Mouse (Mus musculus) gastrocnemius, postnatal 10 days (tissue): Measurements from ENCODE around the gene Mthfd1. TPM values are rescaled to one million over a fixed set of nuclear protein-coding genes. Genes with fewer than 3 reads are reported as not detected.
"Not testable (repeated sequence)": the region's sequence is repeated elsewhere in the genome, so short reads cannot be mapped to it uniquely, and the experiment has no call there.

Experiments
- DNase-seq: peaks from one replicate; pipeline ENCODE4 v3.0.0; 2021; ENCODE audit warnings: mixed read lengths
- long read RNA-seq, 2 experiments: library from polyadenylated mRNA; stranded (forward); transcript quantifications; one replicate each; pipeline ENCODE4 v2.0.0; 2021
- total RNA-seq, 2 experiments: library from RNA; stranded (reverse); gene quantifications; 2 replicates each; pipeline ENCODE4 v1.2.3; 2021

Gene Mthfd1
- total RNA-seq = 10 to 100 TPM; 30.3 to 30.4 TPM
- long read RNA-seq, experiment 1, transcript Mthfd1-201 (28 exons, 3,241 nt) = major isoform, 78 of 91 reads
- long read RNA-seq, experiment 1, partial matches to known transcripts = 7 of 91 reads
- long read RNA-seq, experiment 1, other reads (novel, unspliced or antisense) = 3 of 91 reads
- long read RNA-seq, experiment 2, transcript Mthfd1-201 (28 exons, 3,241 nt) = major isoform, 71 of 85 reads
- long read RNA-seq, experiment 2, partial matches to known transcripts = 9 of 85 reads
- long read RNA-seq, experiment 2, other reads (novel, unspliced or antisense) = 5 of 85 reads

GRCm38 (mm10) chr12:76254725-76255498, at the start of gene Mthfd1:
Mthfd1 (plus strand) TSS chr12:76255298.
- peak; percentile 85 for DNase-seq

GRCm38 (mm10) chr12:76209429-76209974, 45.6 kb upstream of the Mthfd1 start:
- DNase-seq = no peak

- no peak for DNase-seq
Observed at GRCm38 (mm10) chr12:76215121-76215520, 40.0 kb upstream of the Mthfd1 start.

- DNase-seq = no peak
Observed at GRCm38 (mm10) chr12:76216716-76217115, 38.4 kb upstream of the Mthfd1 start.

- not testable (repeated sequence) for DNase-seq
Observed at GRCm38 (mm10) chr12:76222104-76222503, 33.0 kb upstream of the Mthfd1 start.

- no peak for DNase-seq
Observed at GRCm38 (mm10) chr12:76230644-76231043, 24.5 kb upstream of the Mthfd1 start.

GRCm38 (mm10) chr12:76235253-76235652, 19.8 kb upstream of the Mthfd1 start:
- DNase-seq = no peak

- DNase-seq = no peak
Observed at GRCm38 (mm10) chr12:76239145-76239838, 15.8 kb upstream of the Mthfd1 start.

- DNase-seq = no peak
Observed at GRCm38 (mm10) chr12:76239839-76240571, 15.1 kb upstream of the Mthfd1 start.

- DNase-seq = no peak
Observed at GRCm38 (mm10) chr12:76240670-76241069, 14.4 kb upstream of the Mthfd1 start.

- DNase-seq = no peak
Observed at GRCm38 (mm10) chr12:76241084-76241483, 14.0 kb upstream of the Mthfd1 start.

GRCm38 (mm10) chr12:76241833-76242232, 13.3 kb upstream of the Mthfd1 start:
- no peak for DNase-seq

GRCm38 (mm10) chr12:76244981-76245380, 10.1 kb upstream of the Mthfd1 start:
- DNase-seq = no peak

GRCm38 (mm10) chr12:76246646-76247045, 8.5 kb upstream of the Mthfd1 start, which contains the start of gene Tex21:
Tex21 (minus strand) TSS chr12:76246746.
- no peak for DNase-seq

- DNase-seq = no peak
Observed at GRCm38 (mm10) chr12:76253090-76253489, 2.0 kb upstream of the Mthfd1 start.

GRCm38 (mm10) chr12:76253591-76253990, 1.5 kb upstream of the Mthfd1 start:
- DNase-seq = no peak

GRCm38 (mm10) chr12:76253991-76254390, 1.1 kb upstream of the Mthfd1 start:
- no peak for DNase-seq

- DNase-seq = no peak
Observed at GRCm38 (mm10) chr12:76255499-76255875, 389 bp downstream of the Mthfd1 start.

- DNase-seq = no peak
Observed at GRCm38 (mm10) chr12:76256114-76256843, 1.2 kb downstream of the Mthfd1 start.

- DNase-seq = no peak
Observed at GRCm38 (mm10) chr12:76260673-76261072, 5.6 kb downstream of the Mthfd1 start.

GRCm38 (mm10) chr12:76261556-76261955, 6.5 kb downstream of the Mthfd1 start:
- DNase-seq = no peak
